In genomic region chr7:16869497-16869896, GRCm38 (mm10) we compare ENCODE assay signal across 9 mouse cellular contexts. TPM values are rescaled to one million over a fixed set of nuclear protein-coding genes. Genes with fewer than 3 reads are reported as not detected.
A peak's percentile ranks its signal among the peaks of the same experiment; 100 is the strongest.
DNase-seq lines count a peak whose midpoint lies in the region; ATAC-seq lines count a peak whose summit lies in the region.
"Had no signal": no experiment of that assay in that cellular context is flagged by ENCODE, and none has a peak within 500 bp of the region (broad histone marks: within the 10 kb centered on the region; RNA-seq: fewer than 3 reads in every experiment).

No protein-coding gene starts in this region.

- H3K4me2 ChIP-seq in kidney, embryonic 14.5 days (replicated peaks; ENCODE audit: low read depth, low read length) = peak overlapping the region; percentile 41; the same call in 1 of the 2 replicates

- no peak overlapping the region for H3K9ac ChIP-seq in kidney, embryonic 14.5 days (ENCODE audit: low read depth, low read length)

- H3K27ac ChIP-seq in kidney, embryonic 14.5 days (ENCODE audit: low read depth, low read length) = no peak overlapping the region

- H3K27me3 ChIP-seq in kidney, embryonic 14.5 days (ENCODE audit: control insufficient read depth, insufficient read depth, low read length) = no peaks in the 10 kb centered on the region

- 15% methylated on average over 16 of the region's 16 CpGs for WGBS in kidney, embryonic 14.5 days

- H3K9me3 ChIP-seq in kidney, embryonic 14.5 days (ENCODE audit: control insufficient read depth, low read length) = no peaks in the 10 kb centered on the region
- H3K9me3 ChIP-seq: G1E had no signal

- H3K36me3 ChIP-seq in kidney, embryonic 14.5 days (ENCODE audit: control insufficient read depth, insufficient read depth, low read length) = peaks cover 11% of the 10 kb centered on the region; the same call in 1 of the 2 replicates

- no peak for DNase-seq in kidney, adult 8-10 months
- DNase-seq in cerebellum, adult 9-11 months = peak; percentile 99
- peak; percentile 85 to 95 for DNase-seq in frontal cortex, postnatal 14 days (ENCODE audit: low spot score in 2 of 2)
- DNase-seq in left cerebral cortex, adult 9 months (ENCODE audit: low spot score in 2 of 2) = peak; percentile 96 to 97
- DNase-seq in neural tube, embryonic 10.5 days (ENCODE audit: extremely low spot score, low spot score) = peak; percentile 42
- DNase-seq in spleen, postnatal 4 days (ENCODE audit: low spot score in 2 of 2) = no peak
- no peak for DNase-seq in lung, postnatal 25 days (ENCODE audit: low spot score)

- H3K4me1 ChIP-seq in kidney, embryonic 14.5 days (ENCODE audit: control insufficient read depth, insufficient read depth, low read length) = 0 out of 2 replicates have a peak, but pooled peaks cover 3% of the 10 kb centered on the region

- H3K4me3 ChIP-seq in kidney, embryonic 14.5 days (ENCODE audit: low read length) = peak overlapping the region; percentile 16; the same call in 1 of the 2 replicates

- peak; percentile 94 for ATAC-seq in kidney, embryonic 14.5 days (ENCODE audit: low FRiP score, low TSS enrichment)

RNA-seq across cellular contexts. Expression of gene Dact3, which starts 5.6 kb away (rescaled TPM):
- 5.1 and 6.4 TPM in 2 replicates for polyA plus RNA-seq in kidney, embryonic 14.5 days (2014; fragmentation: Nextera tagmentation; extraction: Ambion mirVana)

RNA-seq across cellular contexts. Expression of gene Gng8, which starts 22.1 kb away (rescaled TPM):
- 7.5 TPM in 2 replicates for polyA plus RNA-seq in kidney, embryonic 14.5 days (2014; fragmentation: Nextera tagmentation; extraction: Ambion mirVana)
- polyA plus RNA-seq: G1E had no signal

RNA-seq across cellular contexts. Expression of gene Prkd2, which starts 26.8 kb away (rescaled TPM):
- 10.9 and 15.7 TPM in 2 replicates for polyA plus RNA-seq in kidney, embryonic 14.5 days (2014; fragmentation: Nextera tagmentation; extraction: Ambion mirVana)

RNA-seq across cellular contexts. Expression of gene Ptgir, which starts 36.8 kb away (rescaled TPM):
- 0.67 and 1.4 TPM in 2 replicates for polyA plus RNA-seq in kidney, embryonic 14.5 days (2014; fragmentation: Nextera tagmentation; extraction: Ambion mirVana)

RNA-seq across cellular contexts. Expression of gene Fkrp, which starts 53.0 kb away (rescaled TPM):
- 23.6 and 31.1 TPM in 2 replicates for polyA plus RNA-seq in kidney, embryonic 14.5 days (2014; fragmentation: Nextera tagmentation; extraction: Ambion mirVana)

Comparison
In these comparisons a context has a peak if more than half of its experiments do, and no peak if none do; other contexts are left out.
1. DNase-seq: peak in cerebellum, adult 9-11 months (single experiment), frontal cortex, postnatal 14 days (2 of 2), left cerebral cortex, adult 9 months (2 of 2) and neural tube, embryonic 10.5 days (single experiment); none in kidney, adult 8-10 months (0 of 2), spleen, postnatal 4 days (0 of 2) and lung, postnatal 25 days (single experiment).